ENCODE assay signal across 10 mouse cellular contexts in the genomic region with DNA sequence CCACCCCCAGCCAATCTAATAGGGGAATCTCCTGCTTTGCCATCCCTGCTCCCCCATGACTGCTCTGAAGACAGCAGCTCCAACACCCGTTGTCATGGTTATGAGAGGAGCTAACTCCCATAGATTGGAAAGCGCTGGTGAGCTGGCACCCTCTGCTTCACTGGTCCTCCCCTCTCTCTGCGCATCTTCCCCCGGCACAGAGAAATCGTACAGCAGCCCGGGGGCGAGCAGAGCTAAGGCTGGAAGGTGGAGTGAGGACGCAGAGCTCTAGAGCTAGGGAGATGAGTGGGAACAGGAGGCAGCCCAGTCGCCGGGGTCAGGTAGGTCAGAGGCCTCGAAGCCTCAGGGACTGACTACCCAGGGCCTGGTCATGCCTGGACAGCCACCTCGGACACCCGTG. TPM values are rescaled to one million over a fixed set of nuclear protein-coding genes. Genes with fewer than 3 reads are reported as not detected.
A peak's percentile ranks its signal among the peaks of the same experiment; 100 is the strongest.
DNase-seq lines count a peak whose midpoint lies in the region; ATAC-seq lines count a peak whose summit lies in the region.
"Had no signal": no experiment of that assay in that cellular context is flagged by ENCODE, and none has a peak within 500 bp of the region (broad histone marks: within the 10 kb centered on the region; RNA-seq: fewer than 3 reads in every experiment).

No protein-coding gene starts in this region.

- H3K36me3 ChIP-seq in embryonic facial prominence, embryonic 12.5 days: peaks cover 70% of the 10 kb centered on the region
- H3K36me3 ChIP-seq in embryonic facial prominence, embryonic 10.5 days (replicated peaks): peaks cover 100% of the 10 kb centered on the region

- peaks cover 11% of the 10 kb centered on the region for H3K4me1 ChIP-seq in embryonic facial prominence, embryonic 12.5 days
- peaks cover 56% of the 10 kb centered on the region for H3K4me1 ChIP-seq in embryonic facial prominence, embryonic 10.5 days

- H3K9ac ChIP-seq in embryonic facial prominence, embryonic 12.5 days: no peak overlapping the region; the same call in 1 of the 2 replicates

- intact Hi-C loops in left cerebral cortex, postnatal 36 days (cut with DNase I): no loop called here

- no peak overlapping the region for H3K4me2 ChIP-seq in embryonic facial prominence, embryonic 12.5 days (replicated peaks)

- H3K27me3 ChIP-seq in embryonic facial prominence, embryonic 12.5 days: no peaks in the 10 kb centered on the region
- no peaks in the 10 kb centered on the region for H3K27me3 ChIP-seq in embryonic facial prominence, embryonic 10.5 days (replicated peaks; ENCODE audit: low read depth, poor library complexity, severe bottlenecking)

- no peaks in the 10 kb centered on the region for H3K9me3 ChIP-seq in embryonic facial prominence, embryonic 12.5 days
- no peaks in the 10 kb centered on the region for H3K9me3 ChIP-seq in embryonic facial prominence, embryonic 10.5 days

- WGBS in embryonic facial prominence, embryonic 12.5 days: 63% methylated on average over 13 of the region's 13 CpGs
- 66% methylated on average over 13 of the region's 13 CpGs for WGBS in embryonic facial prominence, embryonic 10.5 days

- H3K4me3 ChIP-seq in embryonic facial prominence, embryonic 12.5 days: no peak overlapping the region
- no peak overlapping the region for H3K4me3 ChIP-seq in embryonic facial prominence, embryonic 10.5 days

- ATAC-seq in embryonic facial prominence, embryonic 12.5 days (ENCODE audit: insufficient number of reproducible peaks, insufficient read depth, low FRiP score, low TSS enrichment): no peak
- ATAC-seq in megakaryocyte-erythroid progenitor cell, adult 5-6 weeks (replicated peaks; ENCODE audit: low FRiP score, low TSS enrichment, poor library complexity, severe bottlenecking): no peak

- DNase-seq in embryonic facial prominence, embryonic 10.5 days (ENCODE audit: low spot score): no peak
- DNase-seq in kidney, postnatal 10 days: peak; percentile 21
- no peak for DNase-seq in kidney, postnatal 25 days
- DNase-seq in frontal cortex, postnatal 14 days (ENCODE audit: low spot score in 2 of 2): peak; percentile 73 to 81
- DNase-seq in left cerebral cortex, postnatal 36 days (ENCODE audit: low spot score in 2 of 2): peak; percentile 85 to 86
- no peak for DNase-seq in thymus, postnatal 4 days
- DNase-seq: cerebellum, adult 11 months had no signal

- H3K27ac ChIP-seq in embryonic facial prominence, embryonic 12.5 days: peak overlapping the region; percentile 7; the same call in 1 of the 2 replicates
- no peak overlapping the region for H3K27ac ChIP-seq in embryonic facial prominence, embryonic 10.5 days (replicated peaks)

RNA-seq across cellular contexts. Expression of a gene that starts 23.5 kb away (rescaled TPM):
- polyA plus RNA-seq in embryonic facial prominence, embryonic 12.5 days (2016; fragmentation: Nextera tagmentation; extraction: Ambion mirVana): 117 and 123 TPM in 2 replicates
- polyA plus RNA-seq in embryonic facial prominence, embryonic 10.5 days (2016; fragmentation: Nextera tagmentation; extraction: Ambion mirVana): 110 and 116 TPM in 2 replicates
- 100 to 1,000 TPM; 250 to 281 TPM for total RNA-seq in left cerebral cortex, postnatal 36 days (2021)
- total RNA-seq in megakaryocyte-erythroid progenitor cell, adult 5-6 weeks (2014; fragmentation: Nextera tagmentation): 94.6 and 96.0 TPM in 2 replicates
- total RNA-seq in megakaryocyte-erythroid progenitor cell, adult 5-6 weeks (2017): 41.9 and 75.8 TPM in 2 replicates

RNA-seq across cellular contexts. Expression of a gene that starts 23.7 kb away (rescaled TPM):
- polyA plus RNA-seq in embryonic facial prominence, embryonic 12.5 days (2016; fragmentation: Nextera tagmentation; extraction: Ambion mirVana): not detected in 2 replicates
- polyA plus RNA-seq in embryonic facial prominence, embryonic 10.5 days (2016; fragmentation: Nextera tagmentation; extraction: Ambion mirVana): not detected in 2 replicates
- not detected for total RNA-seq in left cerebral cortex, postnatal 36 days (2021)
- total RNA-seq in megakaryocyte-erythroid progenitor cell, adult 5-6 weeks (2014; fragmentation: Nextera tagmentation): not detected in 2 replicates
- not detected in 2 replicates for total RNA-seq in megakaryocyte-erythroid progenitor cell, adult 5-6 weeks (2017)
- polyA plus RNA-seq: stomach, embryonic 16.5 days had no signal

RNA-seq across cellular contexts. Expression of a gene that starts 53.6 kb away (rescaled TPM):
- 184 and 185 TPM in 2 replicates for polyA plus RNA-seq in embryonic facial prominence, embryonic 12.5 days (2016; fragmentation: Nextera tagmentation; extraction: Ambion mirVana)
- 229 and 231 TPM in 2 replicates for polyA plus RNA-seq in embryonic facial prominence, embryonic 10.5 days (2016; fragmentation: Nextera tagmentation; extraction: Ambion mirVana)
- total RNA-seq in left cerebral cortex, postnatal 36 days (2021): 10 to 100 TPM; 90.4 to 94.5 TPM
- total RNA-seq in megakaryocyte-erythroid progenitor cell, adult 5-6 weeks (2014; fragmentation: Nextera tagmentation): 200 and 308 TPM in 2 replicates
- 111 and 165 TPM in 2 replicates for total RNA-seq in megakaryocyte-erythroid progenitor cell, adult 5-6 weeks (2017)

RNA-seq across cellular contexts. Expression of a gene that starts 56.4 kb away (rescaled TPM):
- 116 and 117 TPM in 2 replicates for polyA plus RNA-seq in embryonic facial prominence, embryonic 12.5 days (2016; fragmentation: Nextera tagmentation; extraction: Ambion mirVana)
- 98.6 and 105 TPM in 2 replicates for polyA plus RNA-seq in embryonic facial prominence, embryonic 10.5 days (2016; fragmentation: Nextera tagmentation; extraction: Ambion mirVana)
- 10 to 100 TPM; 42.4 to 63.2 TPM for total RNA-seq in left cerebral cortex, postnatal 36 days (2021)
- total RNA-seq in megakaryocyte-erythroid progenitor cell, adult 5-6 weeks (2014; fragmentation: Nextera tagmentation): 76.1 and 88.6 TPM in 2 replicates
- 32.0 and 53.1 TPM in 2 replicates for total RNA-seq in megakaryocyte-erythroid progenitor cell, adult 5-6 weeks (2017)

Comparison
In these comparisons a context has a peak if more than half of its experiments do, and no peak if none do; other contexts are left out.
1. DNase-seq: peak in kidney, postnatal 10 days (single experiment), frontal cortex, postnatal 14 days (2 of 2) and left cerebral cortex, postnatal 36 days (2 of 2); none in embryonic facial prominence, embryonic 10.5 days (single experiment), kidney, postnatal 25 days (0 of 2) and thymus, postnatal 4 days (single experiment).